Mouse (Mus musculus) limb, embryonic 10.5 days (tissue): ENCODE measurements at regions not wholly inside any gene's neighbourhood (a gene's known extent, or its start where the extent isn't known, plus 50 kb on each side); places are given as distances from the start of the nearest gene placed in this dataset.

Experiments
- DNase-seq: peaks from one replicate; pipeline ENCODE4 v3.0.0-alpha.2; 2017; ENCODE audit warnings: low spot score
- H3K27ac ChIP-seq: fragments of 300-500 bp; sonication (generic); 2 replicates; pipeline ENCODE4 v1.5.1; 2016; ENCODE audit warnings: mild to moderate bottlenecking
- H3K27me3 ChIP-seq: fragments of 300-500 bp; sonication (generic); 2 replicates; pipeline ENCODE4 v1.6.1; 2016; ENCODE audit warnings: low read depth, mild to moderate bottlenecking; ENCODE audit not compliant: poor library complexity, severe bottlenecking
- H3K36me3 ChIP-seq: fragments of 300-500 bp; sonication (generic); 2 replicates; pipeline ENCODE4 v1.6.1; 2016; ENCODE audit warnings: mild to moderate bottlenecking, moderate library complexity
- H3K4me1 ChIP-seq: fragments of 300-500 bp; sonication (generic); 2 replicates; pipeline ENCODE4 v1.6.1; 2016
- H3K4me3 ChIP-seq: fragments of 300-500 bp; sonication (generic); 2 replicates; pipeline ENCODE4 v1.5.1; 2016; ENCODE audit warnings: mild to moderate bottlenecking, moderate library complexity
- H3K9me3 ChIP-seq: fragments of 300-500 bp; sonication (generic); replicated peaks from 2 replicates; pipeline ENCODE4 v1.6.1; 2016; ENCODE audit warnings: mild to moderate bottlenecking
- WGBS: fragments of 180-500 bp; shearing (Covaris S2); methylation state at CpG from one replicate; pipeline ENCODE4 v1.1.7; 2016; 5-methylcytosine and 5-hydroxymethylcytosine counted together

DNA sequence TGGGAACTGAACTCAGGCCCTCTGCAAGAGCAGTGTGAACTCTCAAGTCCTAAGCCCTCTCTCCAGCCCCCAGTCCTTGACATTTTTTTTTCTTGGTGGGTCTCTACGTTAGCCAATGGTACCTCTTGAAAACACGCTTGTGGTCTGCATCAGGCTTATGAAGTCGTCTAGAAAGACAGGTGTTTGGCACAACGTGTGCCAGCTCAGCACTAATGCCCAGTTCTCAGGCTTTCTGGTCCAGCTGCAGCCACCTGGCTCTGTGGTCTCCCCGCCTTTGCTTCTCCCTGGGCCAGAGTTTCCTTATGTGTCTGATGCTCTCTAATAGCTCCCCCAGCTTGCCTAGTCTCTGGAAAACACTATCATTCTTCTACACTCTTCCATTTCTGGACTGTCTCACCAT lies 117.2 kb upstream of the Hes1 start:
- no peak overlapping the region for H3K4me3 ChIP-seq
- WGBS: 95% methylated on average over 5 of the region's 5 CpGs
- H3K36me3 ChIP-seq: no peaks in the 10 kb centered on the region
- no peak for DNase-seq
- 0 out of 2 replicates have a peak, but pooled peaks cover 8% of the 10 kb centered on the region for H3K27me3 ChIP-seq
- H3K4me1 ChIP-seq: peaks cover 61% of the 10 kb centered on the region
- H3K9me3 ChIP-seq: no peaks in the 10 kb centered on the region
- no peak overlapping the region for H3K27ac ChIP-seq

DNA sequence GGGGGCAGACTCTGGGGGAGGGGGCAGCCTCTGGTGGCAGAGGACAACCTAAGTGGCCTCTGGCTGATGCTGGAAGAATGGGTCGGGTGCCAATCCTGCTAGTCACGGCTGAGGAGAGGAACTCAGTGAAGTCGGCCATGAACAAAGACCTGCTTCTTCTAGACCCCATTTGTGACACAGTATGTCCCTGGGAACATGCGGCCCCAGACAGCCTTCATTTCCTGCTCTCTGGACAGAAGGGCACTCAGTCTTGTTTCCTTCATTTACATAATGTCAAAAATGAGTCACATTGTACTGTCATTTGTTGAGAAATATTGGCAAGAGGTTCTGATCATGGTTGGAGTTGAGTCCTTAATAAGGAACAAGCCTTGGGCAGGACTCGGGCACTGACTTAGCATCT lies 116.5 kb upstream of the Hes1 start:
- no peak overlapping the region for H3K27ac ChIP-seq
- no peaks in the 10 kb centered on the region for H3K9me3 ChIP-seq
- peaks cover 68% of the 10 kb centered on the region for H3K4me1 ChIP-seq
- WGBS: 84% methylated on average over 5 of the region's 5 CpGs
- H3K27me3 ChIP-seq: 0 out of 2 replicates have a peak, but pooled peaks cover 3% of the 10 kb centered on the region
- no peak for DNase-seq
- H3K36me3 ChIP-seq: no peaks in the 10 kb centered on the region
- H3K4me3 ChIP-seq: no peak overlapping the region

GRCm38 (mm10) chr16:29950136-29950535 lies 114.0 kb upstream of the Hes1 start:
- H3K27me3 ChIP-seq: no peaks in the 10 kb centered on the region
- H3K4me1 ChIP-seq: peaks cover 66% of the 10 kb centered on the region
- WGBS: 21% methylated on average over 9 of the region's 9 CpGs
- H3K4me3 ChIP-seq: no peak overlapping the region
- no peak for DNase-seq
- H3K36me3 ChIP-seq: no peaks in the 10 kb centered on the region
- H3K9me3 ChIP-seq: no peaks in the 10 kb centered on the region
- H3K27ac ChIP-seq: peak overlapping the region; percentile 59; the same call in 1 of the 2 replicates

- H3K27ac ChIP-seq: peak overlapping the region; percentile 59; the same call in 1 of the 2 replicates
- WGBS: 80% methylated on average over 4 of the region's 4 CpGs
- H3K4me1 ChIP-seq: peaks cover 60% of the 10 kb centered on the region
- DNase-seq: no peak
- H3K36me3 ChIP-seq: no peaks in the 10 kb centered on the region
- no peaks in the 10 kb centered on the region for H3K27me3 ChIP-seq
- H3K4me3 ChIP-seq: no peak overlapping the region
- H3K9me3 ChIP-seq: no peaks in the 10 kb centered on the region
These were observed 113.4 kb upstream of the Hes1 start for GRCm38 (mm10) chr16:29950791-29951190.

DNA sequence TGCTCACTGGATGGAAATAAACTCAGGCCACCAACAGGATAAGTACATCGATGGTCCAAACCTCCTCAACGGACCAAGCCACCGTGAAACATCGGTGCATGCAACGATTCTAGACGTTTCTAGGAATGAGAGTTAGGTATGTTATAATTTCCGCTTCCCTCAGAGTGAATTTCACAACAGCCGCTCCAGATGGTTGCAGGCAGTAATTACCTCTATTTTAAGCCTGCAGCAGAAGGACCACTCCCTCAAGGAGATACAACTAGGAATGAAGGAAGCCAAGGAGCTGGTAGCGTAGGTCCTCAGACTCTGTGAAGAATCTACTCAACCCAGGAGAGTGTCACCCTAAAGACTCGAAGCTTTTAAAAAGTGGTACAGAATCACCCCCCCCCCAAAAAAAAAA lies 109.5 kb upstream of the Hes1 start:
- Histone ChIP-seq H3K4me1 (peaks cover 40% of the 10 kb centered on the region), H3K36me3 (no peaks in the 10 kb centered on the region), H3K27me3 (no peaks in the 10 kb centered on the region), H3K9me3 (no peaks in the 10 kb centered on the region), H3K4me3 (no peak overlapping the region), H3K27ac (no peak overlapping the region; the same call in 1 of the 2 replicates)
- 85% methylated on average over 10 of the region's 10 CpGs for whole genome bisulfite sequencing
- no peak for DNase-seq

DNA sequence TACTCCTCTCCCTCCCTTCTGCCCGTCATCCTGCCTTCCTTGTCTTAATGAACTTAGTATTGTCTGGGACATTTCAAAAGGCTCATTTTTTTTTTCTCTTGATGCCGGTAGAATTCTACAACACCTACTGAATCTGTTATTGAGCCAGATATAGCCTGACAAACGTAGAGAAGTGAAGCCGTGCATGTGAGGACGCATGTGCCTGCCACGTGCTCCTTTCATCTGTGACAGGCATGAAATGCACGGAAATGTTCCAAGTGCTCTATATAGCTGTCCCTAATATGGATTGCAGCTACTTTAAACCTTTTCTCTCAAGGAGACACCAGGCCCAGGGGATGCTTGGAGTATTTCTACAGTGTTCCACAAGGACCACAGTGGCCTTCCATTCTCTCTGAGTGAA lies 107.3 kb upstream of the Hes1 start:
- no peak overlapping the region for H3K4me3 ChIP-seq
- DNase-seq: no peak
- no peaks in the 10 kb centered on the region for H3K36me3 ChIP-seq
- peaks cover 18% of the 10 kb centered on the region for H3K4me1 ChIP-seq
- H3K27me3 ChIP-seq: no peaks in the 10 kb centered on the region
- 85% methylated on average over 7 of the region's 7 CpGs for WGBS
- no peak overlapping the region for H3K27ac ChIP-seq
- H3K9me3 ChIP-seq: no peaks in the 10 kb centered on the region

GRCm38 (mm10) chr16:29959939-29960637 lies 104.1 kb upstream of the Hes1 start:
- H3K4me3 ChIP-seq: no peak overlapping the region
- H3K27ac ChIP-seq: no peak overlapping the region
- no peaks in the 10 kb centered on the region for H3K9me3 ChIP-seq
- no peaks in the 10 kb centered on the region for H3K27me3 ChIP-seq
- no peaks in the 10 kb centered on the region for H3K36me3 ChIP-seq
- peaks cover 7% of the 10 kb centered on the region; the same call in 1 of the 2 replicates for H3K4me1 ChIP-seq
- WGBS: 82% methylated on average over 12 of the region's 12 CpGs
- no peak for DNase-seq

DNA sequence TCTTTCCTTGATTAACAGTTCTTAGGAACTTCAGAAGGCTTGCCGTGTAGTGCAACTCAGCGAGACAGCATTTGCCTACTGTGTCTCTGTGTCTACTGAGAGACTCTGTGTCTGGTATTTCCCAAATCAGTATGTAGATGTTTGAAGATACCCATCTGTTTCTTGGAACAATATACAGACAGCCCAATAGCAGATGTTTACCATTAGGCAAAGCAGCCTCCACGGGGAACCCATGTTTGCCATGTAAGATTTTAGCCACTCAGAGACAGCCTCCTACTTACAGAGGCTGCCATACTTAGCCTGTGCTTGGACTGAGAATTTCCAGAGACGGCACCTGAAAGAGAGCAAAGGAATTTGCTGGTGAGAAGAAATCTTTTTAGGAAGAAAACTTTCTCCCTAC lies 100.9 kb upstream of the Hes1 start:
- peaks cover 28% of the 10 kb centered on the region for H3K4me1 ChIP-seq
- no peak for DNase-seq
- no peak overlapping the region for H3K4me3 ChIP-seq
- H3K36me3 ChIP-seq: no peaks in the 10 kb centered on the region
- no peak overlapping the region for H3K27ac ChIP-seq
- 68% methylated on average over 4 of the region's 4 CpGs for WGBS
- no peaks in the 10 kb centered on the region for H3K27me3 ChIP-seq
- no peaks in the 10 kb centered on the region for H3K9me3 ChIP-seq

- Histone ChIP-seq H3K36me3 (no peaks in the 10 kb centered on the region), H3K4me3 (no peak overlapping the region), H3K27ac (no peak overlapping the region), H3K9me3 (no peaks in the 10 kb centered on the region), H3K4me1 (peaks cover 40% of the 10 kb centered on the region), H3K27me3 (no peaks in the 10 kb centered on the region)
- WGBS: 95% methylated on average over 8 of the region's 8 CpGs
- DNase-seq: no peak
These were observed 99.6 kb upstream of the Hes1 start for GRCm38 (mm10) chr16:29964563-29964962.

DNA sequence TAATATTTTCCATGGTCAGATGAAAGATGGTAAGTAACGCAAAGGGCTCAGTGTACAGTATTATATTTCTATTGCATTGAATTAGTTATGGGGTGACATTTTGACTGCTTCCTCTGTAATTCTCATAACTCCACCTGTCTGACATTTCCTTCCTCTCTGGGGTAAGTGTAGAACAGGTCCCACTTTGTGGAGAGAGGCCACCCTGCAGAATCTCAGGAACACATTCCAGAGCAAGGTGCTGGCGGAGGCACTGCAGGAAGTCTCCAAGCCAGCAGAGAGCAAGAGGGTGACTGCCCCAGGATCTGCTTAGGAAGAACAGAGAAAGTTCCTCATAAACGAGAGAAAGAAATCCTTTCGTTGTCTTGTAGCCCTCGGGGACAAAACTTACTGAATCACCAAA lies 95.4 kb upstream of the Hes1 start:
- H3K27ac ChIP-seq: peak overlapping the region; percentile 53; the same call in 1 of the 2 replicates
- peaks cover 45% of the 10 kb centered on the region for H3K4me1 ChIP-seq
- H3K9me3 ChIP-seq: no peaks in the 10 kb centered on the region
- no peak for DNase-seq
- H3K4me3 ChIP-seq: no peak overlapping the region
- H3K27me3 ChIP-seq: 0 out of 2 replicates have a peak, but pooled peaks cover 4% of the 10 kb centered on the region
- H3K36me3 ChIP-seq: no peaks in the 10 kb centered on the region
- WGBS: 71% methylated on average over 5 of the region's 5 CpGs

DNA sequence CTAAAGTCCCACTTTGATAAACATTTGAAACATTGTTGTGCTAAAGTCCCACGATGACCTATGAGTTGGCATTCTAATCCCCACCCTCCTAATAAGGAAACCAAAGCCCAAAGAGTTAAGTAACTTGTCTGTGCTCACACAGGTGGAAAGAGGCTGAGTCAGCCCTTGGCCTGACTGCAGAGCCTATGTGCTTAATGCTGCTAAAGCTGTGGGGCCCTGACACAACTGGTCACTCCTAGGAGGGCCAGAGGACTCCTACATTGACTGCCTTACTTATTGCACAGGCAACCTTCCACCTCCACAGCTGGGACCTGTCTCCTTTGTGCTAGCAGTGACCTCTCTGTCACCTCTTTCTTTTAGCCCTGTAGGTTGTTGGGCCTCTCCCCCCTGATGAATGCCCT lies 91.4 kb upstream of the Hes1 start:
- Histone ChIP-seq H3K4me1 (peaks cover 33% of the 10 kb centered on the region), H3K9me3 (no peaks in the 10 kb centered on the region), H3K27me3 (peaks cover 7% of the 10 kb centered on the region; the same call in 1 of the 2 replicates), H3K4me3 (no peak overlapping the region), H3K27ac (peak overlapping the region; percentile 27; the same call in 1 of the 2 replicates), H3K36me3 (no peaks in the 10 kb centered on the region)
- no peak for DNase-seq
- WGBS: 85% methylated on average over 1 of the region's 1 CpGs

DNA sequence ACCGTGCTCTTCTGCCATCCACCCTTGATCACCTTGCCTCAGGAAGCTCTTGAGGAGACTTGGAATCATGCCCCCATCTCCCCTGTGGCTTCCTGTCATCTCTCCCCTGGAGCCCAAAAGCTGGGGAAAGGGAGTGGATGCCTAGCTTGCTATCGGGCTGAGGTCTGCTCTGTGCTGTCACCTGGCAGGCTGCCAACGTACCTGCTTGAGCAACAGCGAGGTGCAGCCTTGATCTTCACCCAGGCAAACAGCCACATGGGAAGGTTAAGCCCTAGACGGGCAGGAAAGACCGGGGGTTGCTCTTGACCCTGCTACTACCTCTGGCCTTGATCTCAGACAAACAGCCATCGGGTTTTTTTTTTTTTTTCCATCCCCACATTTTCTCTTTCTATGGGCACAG lies 90.9 kb upstream of the Hes1 start:
- peak overlapping the region; percentile 27 for H3K27ac ChIP-seq

DNA sequence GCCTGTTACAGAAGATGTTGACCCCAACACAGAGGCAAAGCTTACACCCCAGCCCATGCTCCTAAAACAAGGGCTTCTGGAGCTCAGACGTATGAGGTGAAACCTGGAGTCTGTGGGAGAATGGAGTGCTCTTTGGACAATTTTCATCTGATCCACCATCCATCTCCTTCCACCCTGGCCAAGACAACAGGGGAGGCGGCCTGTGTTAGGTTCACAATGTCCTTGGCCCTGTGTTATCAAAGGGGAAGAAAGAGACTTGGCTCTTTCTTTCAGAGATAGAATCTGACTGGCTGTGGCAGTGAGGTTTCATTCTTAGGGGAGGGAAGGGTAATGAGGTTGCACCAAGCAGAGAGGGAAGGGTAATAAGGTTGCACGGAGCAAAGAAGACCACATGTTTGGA lies 88.4 kb upstream of the Hes1 start:
- Histone ChIP-seq H3K36me3 (no peaks in the 10 kb centered on the region), H3K27ac (no peak overlapping the region; the same call in 1 of the 2 replicates), H3K4me1 (peaks cover 27% of the 10 kb centered on the region), H3K9me3 (no peaks in the 10 kb centered on the region), H3K4me3 (no peak overlapping the region), H3K27me3 (peaks cover 18% of the 10 kb centered on the region)
- WGBS: 88% methylated on average over 3 of the region's 3 CpGs
- no peak for DNase-seq

More for the DNA sequence above, 90.9 kb upstream of the Hes1 start:
- DNase-seq: no peak
- Histone ChIP-seq H3K36me3 (no peaks in the 10 kb centered on the region), H3K27me3 (peaks cover 10% of the 10 kb centered on the region; the same call in 1 of the 2 replicates), H3K4me1 (peaks cover 31% of the 10 kb centered on the region), H3K9me3 (no peaks in the 10 kb centered on the region), H3K4me3 (no peak overlapping the region)
- WGBS: 72% methylated on average over 7 of the region's 7 CpGs
